Mouse (Mus musculus): ENCODE measurements around the gene Fgfrl1.

The Fgfrl1 gene

GRCm38 (mm10) chr5:108692271-108692670, at the start of gene Fgfrl1:
Gene Fgfrl1, plus strand, starts transcription at chr5:108692382.
- peak; percentile 79 to 89 for DNase-seq

- DNase-seq = no peak
Observed at GRCm38 (mm10) chr5:108643674-108644073, 48.5 kb upstream of the Fgfrl1 start.

- peak in 1 of 2 experiments; percentile 69 for DNase-seq
Observed at GRCm38 (mm10) chr5:108645651-108646342, 46.4 kb upstream of the Fgfrl1 start.

- peak in 1 of 2 experiments; percentile 23 for DNase-seq
Observed at GRCm38 (mm10) chr5:108646343-108646660, 45.9 kb upstream of the Fgfrl1 start.

- no peak for DNase-seq
Observed at GRCm38 (mm10) chr5:108647311-108647710, 44.9 kb upstream of the Fgfrl1 start.

- no peak for DNase-seq
Observed at GRCm38 (mm10) chr5:108647820-108648465, 44.2 kb upstream of the Fgfrl1 start.

- no peak for DNase-seq
Observed at GRCm38 (mm10) chr5:108648937-108649576, 43.1 kb upstream of the Fgfrl1 start.

- no peak for DNase-seq
Observed at GRCm38 (mm10) chr5:108650341-108650740, 41.8 kb upstream of the Fgfrl1 start.

GRCm38 (mm10) chr5:108651136-108651720, 41.0 kb upstream of the Fgfrl1 start:
- DNase-seq = no peak

- DNase-seq = peak; percentile 79 to 88
Observed at GRCm38 (mm10) chr5:108651823-108652222, 40.4 kb upstream of the Fgfrl1 start.

- no peak for DNase-seq
Observed at GRCm38 (mm10) chr5:108653341-108653740, 38.8 kb upstream of the Fgfrl1 start.

GRCm38 (mm10) chr5:108654444-108654990, 37.7 kb upstream of the Fgfrl1 start:
- DNase-seq = peak; percentile 53 to 80

GRCm38 (mm10) chr5:108655381-108655780, 36.8 kb upstream of the Fgfrl1 start:
- DNase-seq = no peak

- DNase-seq = no peak
Observed at GRCm38 (mm10) chr5:108655891-108656650, 36.1 kb upstream of the Fgfrl1 start.

- no peak for DNase-seq
Observed at GRCm38 (mm10) chr5:108657406-108657805, 34.8 kb upstream of the Fgfrl1 start.

GRCm38 (mm10) chr5:108658611-108659010, 33.6 kb upstream of the Fgfrl1 start:
- DNase-seq = peak in 1 of 2 experiments; percentile 30

GRCm38 (mm10) chr5:108659698-108660631, 32.2 kb upstream of the Fgfrl1 start, which contains the start of gene Idua:
Gene Idua, plus strand, starts transcription at chr5:108660331.
- DNase-seq = peak; percentile 51 to 80

GRCm38 (mm10) chr5:108660632-108661268, 31.4 kb upstream of the Fgfrl1 start:
- DNase-seq = peak; percentile 97

GRCm38 (mm10) chr5:108662772-108663171, 29.4 kb upstream of the Fgfrl1 start:
- peak in 1 of 2 experiments; percentile 16 for DNase-seq

- no peak for DNase-seq
Observed at GRCm38 (mm10) chr5:108665066-108665465, 27.1 kb upstream of the Fgfrl1 start.

GRCm38 (mm10) chr5:108667370-108667769, 24.8 kb upstream of the Fgfrl1 start:
- no peak for DNase-seq
